Mouse (Mus musculus) 416B (cell line): ENCODE measurements around the gene Vmn1r62.
"Not testable (repeated sequence)": the region's sequence is repeated elsewhere in the genome, so short reads cannot be mapped to it uniquely, and the experiment has no call there.

Experiments
- DNase-seq: peaks from one replicate; pipeline ENCODE4 v3.0.0; 2011; ENCODE audit warnings: low read depth

Vmn1r62 gene

GRCm38 (mm10) chr7:5673331-5673730 is at the start of gene Vmn1r62:
TSS of gene Vmn1r62 (plus strand) at chr7:5673631.
- DNase-seq, result not testable (repeated sequence)
